Mouse (Mus musculus) monocyte, adult 2 months (primary cell): ENCODE data around the gene Zap70.
"Not testable (repeated sequence)": the region's sequence is repeated elsewhere in the genome, so short reads cannot be mapped to it uniquely, and the experiment has no call there.

Source experiments
- DNase-seq, 2 experiments: peaks; one replicate each; pipeline ENCODE4 v3.0.0; 2022; ENCODE audit warnings: low spot score in 2 of 2, low read depth in 1 of 2

Gene Zap70

DNA sequence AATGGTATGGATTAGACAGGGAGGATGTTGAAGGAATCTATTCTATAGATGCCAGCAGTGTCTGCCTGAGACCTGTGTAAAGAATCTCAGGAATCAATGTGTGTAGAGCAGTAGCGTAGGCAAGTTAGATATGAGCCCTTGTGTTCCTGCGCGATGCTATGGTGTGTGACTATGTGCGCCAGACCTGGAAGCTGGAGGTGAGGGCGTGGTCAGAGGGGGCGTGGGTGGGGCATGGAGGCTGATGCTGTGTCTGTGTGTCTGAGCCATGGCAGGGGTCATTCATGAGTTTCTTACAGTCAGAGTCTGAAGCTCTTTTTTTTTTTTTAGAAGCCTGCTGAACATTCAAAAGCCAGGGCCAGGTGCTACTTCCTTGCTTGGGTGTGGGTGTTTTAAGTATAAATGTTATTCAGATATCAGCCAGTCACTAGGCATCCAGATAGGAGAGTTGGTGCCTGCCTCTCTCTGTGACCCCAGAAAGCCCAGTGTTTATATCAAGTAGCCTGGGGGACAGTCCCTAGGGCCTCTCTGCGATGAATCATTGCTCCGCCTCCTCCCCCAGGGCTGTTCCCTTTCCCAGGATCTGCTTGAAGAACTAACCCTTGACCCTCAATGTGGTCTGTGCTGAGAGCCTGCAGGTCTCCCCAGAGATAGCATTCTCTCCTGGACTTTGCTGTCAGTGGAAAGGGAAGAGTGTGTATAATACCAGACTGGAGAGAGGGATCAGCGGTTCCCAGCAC is 10.8 kb downstream of the Zap70 start:
- no peak for DNase-seq

DNA sequence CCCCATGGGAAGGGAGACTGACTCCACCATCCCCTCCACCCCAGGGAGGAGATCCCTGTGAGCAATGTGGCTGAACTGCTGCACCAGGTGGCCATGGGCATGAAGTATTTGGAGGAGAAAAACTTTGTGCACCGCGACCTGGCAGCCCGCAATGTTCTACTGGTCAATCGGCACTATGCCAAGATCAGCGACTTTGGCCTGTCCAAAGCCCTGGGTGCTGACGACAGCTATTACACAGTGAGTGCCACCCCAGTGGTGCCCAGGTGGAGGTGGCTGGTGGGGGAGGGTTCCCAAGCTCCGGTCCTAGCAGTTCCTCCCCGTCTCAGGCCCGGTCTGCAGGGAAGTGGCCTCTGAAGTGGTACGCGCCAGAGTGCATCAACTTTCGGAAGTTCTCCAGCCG is 19.2 kb downstream of the Zap70 start:
- DNase-seq: no peak

- DNase-seq: no peak
Observed at GRCm38 (mm10) chr1:36782476-36782875, 20.9 kb downstream of the Zap70 start.

- peak in 1 of 2 experiments; percentile 22 for DNase-seq
Observed at GRCm38 (mm10) chr1:36784365-36785134, 23.0 kb downstream of the Zap70 start.

- no peak for DNase-seq
Observed at GRCm38 (mm10) chr1:36785238-36785641, 23.6 kb downstream of the Zap70 start.

DNA sequence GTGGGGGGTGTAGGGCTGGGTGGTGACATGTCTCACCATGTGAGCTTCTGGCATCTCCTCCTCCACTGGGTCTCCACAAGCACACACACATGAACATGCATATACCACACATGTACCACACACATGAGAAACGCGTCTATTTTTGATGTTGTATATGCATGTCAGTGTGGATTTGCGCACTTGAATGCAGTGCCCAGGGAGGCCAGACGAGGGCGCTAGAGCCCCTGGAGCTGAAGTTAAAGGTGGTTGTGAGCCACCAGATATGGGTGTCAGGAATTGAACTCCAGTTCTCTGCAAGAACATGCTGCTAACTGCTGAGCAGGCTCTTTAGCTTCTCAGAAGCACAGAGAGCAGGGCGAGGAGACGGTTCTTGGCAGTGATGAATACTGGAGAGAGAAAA is 24.8 kb downstream of the Zap70 start:
- DNase-seq: no peak

DNA sequence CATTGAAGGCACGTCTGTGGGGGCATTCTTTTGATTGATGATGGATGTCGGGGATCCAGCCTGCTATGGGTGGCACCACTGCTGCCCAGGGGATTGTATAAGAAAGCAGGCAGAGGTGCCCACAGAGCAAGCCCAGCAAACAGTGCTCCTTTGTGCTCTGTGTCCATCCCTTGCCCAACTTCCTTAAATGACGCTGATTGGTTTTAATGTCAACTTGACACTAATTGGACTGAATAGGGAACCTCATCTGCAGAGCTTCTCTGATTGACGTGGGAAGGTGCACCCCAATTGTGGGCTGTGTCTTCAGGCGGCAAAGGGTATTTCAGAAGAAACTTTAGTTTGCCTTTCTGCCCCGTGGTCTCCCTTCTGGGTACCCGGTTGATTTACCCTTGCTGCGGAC is 27.8 kb downstream of the Zap70 start:
- DNase-seq: no peak

GRCm38 (mm10) chr1:36796711-36797110 is 35.1 kb downstream of the Zap70 start:
- DNase-seq: no peak

DNA sequence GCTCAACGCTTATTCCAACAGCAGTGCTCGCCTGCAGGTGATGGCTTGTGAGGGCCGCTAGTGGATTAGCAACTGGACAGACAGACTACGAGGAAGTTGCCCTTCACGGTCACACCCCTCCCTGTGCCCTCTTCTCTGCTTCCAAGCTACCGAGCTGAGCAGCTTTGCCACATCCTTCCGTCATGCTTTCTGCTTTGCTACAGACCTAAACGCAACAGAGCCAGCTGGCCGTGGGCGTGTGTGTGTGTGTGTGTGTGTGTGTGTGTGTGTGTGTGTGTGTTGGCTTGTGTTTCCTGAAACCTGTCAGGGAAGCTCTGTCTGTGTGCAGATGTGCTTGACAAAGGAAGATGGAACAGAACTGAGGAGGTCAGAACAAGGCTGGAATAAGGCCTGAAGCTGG is 35.9 kb downstream of the Zap70 start:
- DNase-seq: no peak

GRCm38 (mm10) chr1:36800379-36801011 is 38.9 kb downstream of the Zap70 start:
- no peak for DNase-seq

DNA sequence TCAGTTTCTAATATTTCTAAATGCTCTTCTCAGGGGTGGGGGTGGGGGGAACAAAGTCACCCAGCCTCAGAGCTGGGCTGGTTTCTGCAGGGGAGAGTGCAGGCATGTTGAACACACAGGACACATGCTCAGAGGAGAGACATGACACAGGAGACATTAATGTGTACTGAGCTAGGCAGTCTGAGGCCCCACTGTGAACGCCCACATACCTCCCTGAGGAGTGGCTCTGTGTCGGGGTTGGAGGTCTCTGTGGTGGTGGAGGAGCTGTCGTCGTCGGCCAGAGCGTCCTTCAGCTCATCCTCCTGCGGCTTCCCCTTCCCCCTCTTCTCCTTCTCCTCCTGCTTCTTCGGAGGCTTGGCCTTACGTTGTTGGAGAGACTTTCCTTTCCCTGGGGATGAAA is 42.7 kb downstream of the Zap70 start:
- DNase-seq: no peak

DNA sequence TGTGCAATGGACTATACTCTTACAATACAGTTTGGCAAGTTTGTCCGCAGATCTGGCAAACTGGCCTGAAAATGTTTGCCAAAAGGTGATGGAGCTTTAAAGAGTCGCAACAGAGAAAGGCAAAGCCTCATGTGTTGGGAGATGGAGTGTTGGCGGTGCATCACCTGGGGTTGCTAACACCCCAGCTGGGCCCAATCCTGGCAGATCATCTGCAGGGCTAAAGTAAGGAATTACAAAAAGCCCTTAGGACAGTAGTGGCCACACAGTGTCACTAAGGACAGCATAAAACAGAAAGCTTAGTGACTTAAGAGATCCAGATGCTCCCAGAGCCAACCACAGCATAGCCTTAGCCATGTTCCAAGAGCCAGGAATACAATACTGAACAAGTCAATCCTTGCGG is 43.2 kb downstream of the Zap70 start:
- no peak for DNase-seq

GRCm38 (mm10) chr1:36806181-36806905 is 44.7 kb downstream of the Zap70 start:
- no peak for DNase-seq

GRCm38 (mm10) chr1:36807086-36807485 is 45.5 kb downstream of the Zap70 start:
- DNase-seq: no peak

GRCm38 (mm10) chr1:36807782-36808565 is 46.4 kb downstream of the Zap70 start:
- DNase-seq: no peak

DNA sequence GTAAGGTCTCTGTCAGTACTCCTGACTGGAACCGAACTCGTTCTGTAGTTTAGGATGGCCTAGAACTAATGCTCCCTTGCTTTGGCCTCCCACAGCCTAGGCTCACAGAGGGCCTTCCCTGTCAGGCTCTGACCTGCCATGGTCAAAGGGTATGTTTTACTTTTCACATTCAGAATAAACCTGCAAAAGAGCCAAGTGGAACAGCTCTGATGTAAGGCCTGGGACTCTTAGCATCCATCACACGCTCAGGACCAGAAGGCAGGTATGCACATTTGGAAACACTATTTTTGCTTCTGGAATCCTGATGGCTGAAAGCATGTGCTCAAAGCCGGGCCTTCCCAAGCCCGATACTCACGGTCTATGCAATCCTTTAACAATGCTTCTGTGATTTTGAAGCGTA is 50.2 kb downstream of the Zap70 start:
- DNase-seq: no peak

DNA sequence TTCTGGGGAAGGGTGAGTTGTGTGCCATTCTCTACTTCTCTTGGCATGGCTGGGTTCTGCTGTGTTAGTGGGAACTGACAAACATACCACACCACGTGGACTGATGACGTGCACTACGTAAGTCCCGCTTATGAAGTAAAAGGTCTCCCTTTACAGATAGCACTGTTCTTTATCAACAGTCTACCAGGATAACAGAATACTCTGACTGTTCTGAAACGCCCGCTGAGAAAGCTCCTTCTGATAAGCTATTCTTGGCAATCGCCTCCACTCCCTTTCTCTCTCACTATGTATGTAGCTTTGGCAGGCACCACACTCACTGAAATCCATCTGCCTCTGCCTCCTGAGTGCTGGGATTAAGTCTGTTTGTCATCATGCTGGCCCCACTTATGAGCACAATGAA is 51.8 kb downstream of the Zap70 start:
- no peak for DNase-seq

GRCm38 (mm10) chr1:36814271-36814903 is 52.8 kb downstream of the Zap70 start:
- DNase-seq: no peak

- no peak for DNase-seq
Observed at GRCm38 (mm10) chr1:36815166-36815565, 53.6 kb downstream of the Zap70 start.

DNA sequence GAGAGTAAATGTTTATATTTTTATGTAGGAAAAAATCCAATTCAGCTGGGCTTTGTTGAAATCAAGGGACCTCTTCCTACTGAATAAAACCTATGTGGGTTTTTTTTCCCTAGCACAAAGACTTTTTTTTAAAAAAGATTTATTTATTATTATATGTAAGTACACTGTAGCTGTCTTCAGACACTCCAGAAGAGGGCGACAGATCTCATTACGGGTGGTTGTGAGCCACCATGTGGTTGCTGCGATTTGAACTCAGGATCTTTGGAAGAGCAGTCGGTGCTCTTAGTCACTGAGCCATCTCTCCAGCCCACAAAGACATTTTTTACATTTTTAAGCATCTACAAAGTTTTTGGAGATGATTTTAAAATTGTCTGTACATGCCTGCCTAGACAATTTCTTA is 60.3 kb downstream of the Zap70 start:
- not testable (repeated sequence) for DNase-seq
